Mouse (Mus musculus) CH12.LX (cell line): Measurements from ENCODE around the gene Slc17a5. TPM values are rescaled to one million over a fixed set of nuclear protein-coding genes. Genes with fewer than 3 reads are reported as not detected.

ENCODE experiments used
- DNase-seq: peaks from one replicate; pipeline ENCODE4 v3.0.0-alpha.2; 2013; ENCODE audit errors: extremely low read depth
- H3K27ac ChIP-seq: 2 replicates; pipeline ENCODE4 v1.5.1; 2012; ENCODE audit warnings: low read depth, mild to moderate bottlenecking, control low read depth, moderate library complexity; ENCODE audit not compliant: insufficient read depth
- H3K27me3 ChIP-seq: replicated peaks from 2 replicates; pipeline ENCODE3; 2012; ENCODE audit warnings: inconsistent platforms
- H3K36me3 ChIP-seq, 2 experiments: replicated peaks in 1 of 2; 2 replicates each; pipeline versions ENCODE3 to v1.6.1; 2012; ENCODE audit warnings: inconsistent platforms in 1 of 2, low read length in 1 of 2, mild to moderate bottlenecking in 1 of 2, mixed read lengths in 1 of 2, moderate library complexity in 1 of 2; ENCODE audit not compliant: control insufficient read depth in 1 of 2, insufficient read depth in 1 of 2
- H3K4me1 ChIP-seq, 2 experiments: 2 replicates each; pipeline ENCODE4 v1.6.1; 2012; ENCODE audit warnings: inconsistent platforms in 1 of 2, moderate library complexity in 1 of 2; ENCODE audit not compliant: insufficient read depth in 2 of 2, control insufficient read depth in 1 of 2
- H3K4me2 ChIP-seq: 2 replicates; pipeline ENCODE4 v1.6.1; 2012; ENCODE audit warnings: low read depth, mild to moderate bottlenecking, control low read depth; ENCODE audit not compliant: poor library complexity, insufficient read depth, severe bottlenecking
- H3K4me3 ChIP-seq, 3 experiments: fragments of 150-350 bp in 1 of 3; sonication (generic) in 1 of 3; replicated peaks in 1 of 3; 2 replicates each; pipeline versions ENCODE3 to v1.5.1; 2011 to 2012; ENCODE audit warnings: low read depth in 2 of 3, low read length in 2 of 3, mild to moderate bottlenecking in 2 of 3, moderate library complexity in 2 of 3, control low read depth in 1 of 3, improper control_type of control experiment in 1 of 3, inconsistent platforms in 1 of 3, mixed read lengths in 1 of 3; ENCODE audit not compliant: poor library complexity in 1 of 3
- H3K79me2 ChIP-seq: replicated peaks from 2 replicates; pipeline ENCODE4 v1.6.1; 2012; ENCODE audit warnings: mild to moderate bottlenecking, moderate library complexity; ENCODE audit not compliant: control insufficient read depth, poor library complexity, insufficient read depth, severe bottlenecking; ENCODE audit errors: extremely low read depth
- H3K9ac ChIP-seq: 2 replicates; pipeline ENCODE4 v1.6.1; 2012; ENCODE audit warnings: low read depth, mild to moderate bottlenecking, control low read depth, moderate library complexity; ENCODE audit not compliant: insufficient read depth
- H3K9me3 ChIP-seq: replicated peaks from 2 replicates; pipeline ENCODE3; 2012; ENCODE audit warnings: low read length, inconsistent platforms, mixed read lengths
- BHLHE40 ChIP-seq: IDR thresholded peaks from 2 replicates; pipeline ENCODE4 v1.6.1; 2011; ENCODE audit warnings: mild to moderate bottlenecking, low read depth, low read length, improper control_type of control experiment
- CHD1 ChIP-seq: IDR thresholded peaks from 2 replicates; pipeline ENCODE4 v1.6.1; 2012; ENCODE audit warnings: low read depth, low read length, improper control_type of control experiment, inconsistent platforms
- CHD2 ChIP-seq: IDR thresholded peaks from 2 replicates; pipeline ENCODE4 v1.6.1; 2011; ENCODE audit warnings: low read length, improper control_type of control experiment
- CTCF ChIP-seq, 2 experiments: IDR thresholded peaks in 1 of 2; conservative IDR thresholded peaks in 1 of 2; 2 replicates each; pipeline ENCODE4 v1.5.1; 2011 to 2012; ENCODE audit warnings: low read depth in 2 of 2, low read length in 2 of 2, improper control_type of control experiment in 1 of 2, inconsistent platforms in 1 of 2, mild to moderate bottlenecking in 1 of 2, moderate library complexity in 1 of 2
- E2F4 ChIP-seq: IDR thresholded peaks from 2 replicates; pipeline ENCODE4 v1.6.1; 2011; ENCODE audit warnings: low read depth, low read length, improper control_type of control experiment; ENCODE audit not compliant: insufficient replicate concordance
- ETS1 ChIP-seq: conservative IDR thresholded peaks from 2 replicates; pipeline ENCODE4 v1.6.1; 2012; ENCODE audit warnings: low read depth, mild to moderate bottlenecking, inconsistent platforms, low read length, improper control_type of control experiment, moderate library complexity
- GABPA ChIP-seq: IDR thresholded peaks from 2 replicates; pipeline ENCODE4 v1.6.1; 2012; ENCODE audit warnings: low read depth, low read length, improper control_type of control experiment, inconsistent platforms; ENCODE audit not compliant: insufficient replicate concordance
- HCFC1 ChIP-seq: IDR thresholded peaks from 2 replicates; pipeline ENCODE4 v1.6.1; 2012; ENCODE audit warnings: low read depth, mild to moderate bottlenecking, inconsistent platforms, low read length, improper control_type of control experiment
- IRF4 ChIP-seq: IDR thresholded peaks from 2 replicates; pipeline ENCODE4 v1.6.1; 2014; ENCODE audit warnings: low read depth, mild to moderate bottlenecking, inconsistent platforms, low read length, improper control_type of control experiment
- JUN ChIP-seq: IDR thresholded peaks from 2 replicates; pipeline ENCODE4 v1.6.1; 2011; ENCODE audit warnings: low read depth, mild to moderate bottlenecking, low read length, improper control_type of control experiment, moderate library complexity; ENCODE audit not compliant: insufficient read depth
- JUND ChIP-seq: conservative IDR thresholded peaks from 2 replicates; pipeline ENCODE4 v1.6.1; 2011; ENCODE audit warnings: low read depth, low read length, improper control_type of control experiment
- MAX ChIP-seq: IDR thresholded peaks from 2 replicates; pipeline ENCODE4 v1.6.1; 2011; ENCODE audit warnings: low read length, improper control_type of control experiment
- MAZ ChIP-seq: IDR thresholded peaks from 2 replicates; pipeline ENCODE4 v1.6.1; 2012; ENCODE audit warnings: low read depth, mild to moderate bottlenecking, inconsistent platforms, low read length, improper control_type of control experiment, moderate library complexity
- NELFE ChIP-seq: IDR thresholded peaks from 2 replicates; pipeline ENCODE4 v1.6.1; 2011; ENCODE audit warnings: low read depth, low read length, improper control_type of control experiment
- NRF1 ChIP-seq: IDR thresholded peaks from 2 replicates; pipeline ENCODE4 v1.6.1; 2014; ENCODE audit warnings: low read depth, mild to moderate bottlenecking, inconsistent platforms, low read length, improper control_type of control experiment, moderate library complexity
- POLR2A ChIP-seq: IDR thresholded peaks from 2 replicates; pipeline ENCODE4 v1.6.1; 2011; ENCODE audit warnings: low read depth, mild to moderate bottlenecking, improper control_type of control experiment, low read length
- RCOR1 ChIP-seq: conservative IDR thresholded peaks from 2 replicates; pipeline ENCODE4 v1.6.1; 2012; ENCODE audit warnings: low read depth, mild to moderate bottlenecking, inconsistent platforms, low read length, improper control_type of control experiment
- SMC3 ChIP-seq: IDR thresholded peaks from 2 replicates; pipeline ENCODE4 v1.6.1; 2011; ENCODE audit warnings: low read depth, low read length, improper control_type of control experiment
- TBP ChIP-seq: conservative IDR thresholded peaks from 2 replicates; pipeline ENCODE4 v1.6.1; 2011; ENCODE audit warnings: low read depth, low read length, improper control_type of control experiment
- TCF12 ChIP-seq: IDR thresholded peaks from 2 replicates; pipeline ENCODE4 v1.6.1; 2014; ENCODE audit warnings: low read depth, mild to moderate bottlenecking, inconsistent platforms, low read length, improper control_type of control experiment
- USF2 ChIP-seq: conservative IDR thresholded peaks from 2 replicates; pipeline ENCODE4 v1.6.1; 2011; ENCODE audit warnings: low read depth, low read length, improper control_type of control experiment
- ZC3H11A ChIP-seq: IDR thresholded peaks from 2 replicates; pipeline ENCODE4 v1.6.1; 2012; ENCODE audit warnings: low read depth, mild to moderate bottlenecking, inconsistent platforms, low read length, improper control_type of control experiment
- ZKSCAN1 ChIP-seq: IDR thresholded peaks from 2 replicates; pipeline ENCODE4 v1.6.1; 2012; ENCODE audit warnings: low read depth, inconsistent platforms, low read length, improper control_type of control experiment, borderline replicate concordance
- ZMIZ1 ChIP-seq: IDR thresholded peaks from 2 replicates; pipeline ENCODE4 v1.6.1; 2012; ENCODE audit warnings: low read depth, mild to moderate bottlenecking, inconsistent platforms, low read length, improper control_type of control experiment
- dilution Hi-C: fragments of 300-500 bp; cut with MboI; formaldehyde crosslinking; loops from 2 replicates; pipeline ENCODE4 v1.14.3; 2020; ENCODE audit warnings: low sequenced_read_pairs; ENCODE audit not compliant: extremely low pct_unique_long_range_greater_than_20kb, extremely low pct_ligation_motif_present
- in situ Hi-C: fragments of 300-500 bp; cut with MboI; formaldehyde crosslinking; loops from 3 replicates; pipeline ENCODE4 v1.14.3; 2019; ENCODE audit warnings: low sequenced_read_pairs, low pct_ligation_motif_present, low pct_unique_long_range_greater_than_20kb, mixed read lengths
- polyA plus RNA-seq: library from polyadenylated mRNA; unstranded; fragments of >175 nt; gene quantifications from 2 replicates; pipeline ENCODE4 v1.2.1, GENCODE M21; 2012; ENCODE audit warnings: low read depth; ENCODE audit not compliant: insufficient read length
- total RNA-seq, 2 experiments: library from RNA; depleted of rRNA; stranded (reverse); fragments of 300-350 nt in 1 of 2; fragments of >200 nt in 1 of 2; gene quantifications; 2 replicates each; pipeline ENCODE4 v1.2.3; 2012 to 2014

Gene Slc17a5
- total and polyA plus RNA-seq, 3 experiments = 4.9 to 7.6 (median 6.7) TPM

GRCm38 (mm10) chr9:78492254-78492653 is 95.6 kb downstream of the Slc17a5 start:
- no peak for DNase-seq
- H3K79me2 ChIP-seq = no peaks in the 10 kb centered on the region
- in situ Hi-C loops = no loop called here
- no peak overlapping the region for H3K4me3 ChIP-seq
- H3K27ac ChIP-seq = no peak overlapping the region
- H3K27me3 ChIP-seq = no peaks in the 10 kb centered on the region
- H3K4me1 ChIP-seq = peaks cover 13 to 49% of the 10 kb centered on the region in 2 experiments; a peak in 3 of 4 replicates
- TF ChIP-seq POLR2A = no peak
- TF ChIP-seq SMC3 = no peak
- H3K4me2 ChIP-seq = no peak overlapping the region
- H3K36me3 ChIP-seq = no peaks in the 10 kb centered on the region
- H3K9ac ChIP-seq = no peak overlapping the region
- dilution Hi-C loops = no loop called here
- H3K9me3 ChIP-seq = no peaks in the 10 kb centered on the region

GRCm38 (mm10) chr9:78491169-78491568 is 96.7 kb downstream of the Slc17a5 start:
- no peak overlapping the region for H3K9ac ChIP-seq
- TF ChIP-seq ZMIZ1 = no peak
- 0 out of 2 replicates have a peak, but pooled peaks have one; percentile 23 for TF ChIP-seq TCF12
- H3K79me2 ChIP-seq = no peaks in the 10 kb centered on the region
- H3K4me2 ChIP-seq = no peak overlapping the region
- H3K9me3 ChIP-seq = no peaks in the 10 kb centered on the region
- H3K4me3 ChIP-seq = no peak overlapping the region
- in situ Hi-C loops (no loop called here), dilution Hi-C loops (no loop called here)
- no peak overlapping the region for H3K27ac ChIP-seq
- no peaks in the 10 kb centered on the region for H3K27me3 ChIP-seq
- peaks cover 13 to 48% of the 10 kb centered on the region in 2 experiments; a peak in 3 of 4 replicates for H3K4me1 ChIP-seq
- no peaks in the 10 kb centered on the region for H3K36me3 ChIP-seq
- no peak for DNase-seq

GRCm38 (mm10) chr9:78488890-78489420 is 98.9 kb downstream of the Slc17a5 start, which contains the start of gene Eef1a1:
TSS of gene Eef1a1 (minus strand) at chr9:78489151.
- H3K4me3 ChIP-seq = peak within 1 kb of the TSS; percentile 48 to 72 (median 61)
- in situ Hi-C loops (no loop called here), dilution Hi-C loops (no loop called here)
- H3K9ac ChIP-seq = peak within 1 kb of the TSS; percentile 86
- no peaks in the 10 kb centered on the region for H3K27me3 ChIP-seq
- DNase-seq = peak; percentile 90
- peak within 1 kb of the TSS; percentile 95 for H3K27ac ChIP-seq
- H3K4me2 ChIP-seq = peak within 1 kb of the TSS; percentile 86
- H3K4me1 ChIP-seq = peaks cover 13 to 53% of the 10 kb centered on the region in 2 experiments; a peak in 3 of 4 replicates
- H3K79me2 ChIP-seq = no peaks in the 10 kb centered on the region
- no peaks in the 10 kb centered on the region for H3K9me3 ChIP-seq
- H3K36me3 ChIP-seq = no peaks in the 10 kb centered on the region
- TF ChIP-seq NELFE = peak; percentile 56; the same call in 1 of the 2 replicates
- no peak; the same call in 1 of the 2 replicates for TF ChIP-seq CHD1
- TF ChIP-seq JUN = 0 out of 2 replicates have a peak, but pooled peaks have one; percentile 7
- peak; percentile 44; the same call in 1 of the 2 replicates for TF ChIP-seq JUND
- TF ChIP-seq ETS1 = peak; percentile 71; the same call in 1 of the 2 replicates
- TF ChIP-seq USF2 = no peak
- peak; percentile 83; the same call in 1 of the 2 replicates for TF ChIP-seq CHD2
- TF ChIP-seq ZC3H11A = no peak
- no peak for TF ChIP-seq MAX
- TF ChIP-seq POLR2A = peak; percentile 81
- peak; percentile 84; the same call in 1 of the 2 replicates for TF ChIP-seq RCOR1
- 0 out of 2 replicates have a peak, but pooled peaks have one; percentile 2 for TF ChIP-seq HCFC1
- TF ChIP-seq IRF4 = peak; percentile 9; the same call in 1 of the 2 replicates
- no peak for TF ChIP-seq GABPA
- TF ChIP-seq E2F4 = 0 out of 2 replicates have a peak, but pooled peaks have one; percentile 38
- peak; percentile 52; the same call in 1 of the 2 replicates for TF ChIP-seq BHLHE40
- TF ChIP-seq TBP = peak; percentile 55; the same call in 1 of the 2 replicates
- no peak for TF ChIP-seq ZKSCAN1
- peak; percentile 49; the same call in 1 of the 2 replicates for TF ChIP-seq MAZ
- TF ChIP-seq NRF1 = no peak
- TF ChIP-seq CTCF (conservative IDR thresholded peaks at IDR 0.05 in 1 of 2, IDR thresholded peaks at IDR 0.05 in 1 of 2; ENCODE audit: low read depth in 2 of 2, low read length in 2 of 2) = no peak
- TF ChIP-seq TCF12 = peak; percentile 72
